Mouse (Mus musculus) heart, embryonic 16.5 days (tissue): Measurements from ENCODE around the gene Tmbim1. TPM values are rescaled to one million over a fixed set of nuclear protein-coding genes. Genes with fewer than 3 reads are reported as not detected.

Source experiments
- ATAC-seq: fragments of 200-750 bp; cut with Nextera tagmentation; replicated peaks from 2 replicates; pipeline ENCODE4 v1.8.0; 2017; ENCODE audit warnings: moderate number of reproducible peaks; ENCODE audit not compliant: insufficient read depth, low FRiP score; ENCODE audit errors: extremely low read depth
- H3K27ac ChIP-seq: fragments of 300-500 bp; sonication (generic); 2 replicates; pipeline ENCODE4 v1.5.1; 2014; ENCODE audit warnings: mild to moderate bottlenecking, low read length, control low read depth, moderate library complexity
- H3K27me3 ChIP-seq: fragments of 300-500 bp; sonication (generic); 2 replicates; pipeline ENCODE4 v1.6.1; 2014; ENCODE audit warnings: low read length, mixed read lengths; ENCODE audit not compliant: control insufficient read depth, insufficient read depth
- H3K36me3 ChIP-seq: fragments of 300-500 bp; sonication (generic); 2 replicates; pipeline ENCODE4 v1.6.1; 2014; ENCODE audit not compliant: control insufficient read depth, insufficient read depth
- H3K4me1 ChIP-seq: fragments of 300-500 bp; sonication (generic); 2 replicates; pipeline ENCODE4 v1.6.1; 2014; ENCODE audit warnings: low read length, mixed read lengths; ENCODE audit not compliant: control insufficient read depth, insufficient read depth
- H3K4me2 ChIP-seq: fragments of 300-500 bp; sonication (generic); 2 replicates; pipeline ENCODE4 v1.6.1; 2014; ENCODE audit warnings: low read depth, mild to moderate bottlenecking, control low read depth, low read length
- H3K4me3 ChIP-seq: fragments of 300-500 bp; sonication (generic); 2 replicates; pipeline ENCODE4 v1.5.1; 2014; ENCODE audit warnings: mild to moderate bottlenecking, control low read depth, low read length
- H3K9ac ChIP-seq: fragments of 300-500 bp; sonication (generic); 2 replicates; pipeline ENCODE4 v1.6.1; 2014; ENCODE audit warnings: low read length, control low read depth
- H3K9me3 ChIP-seq: fragments of 300-500 bp; sonication (generic); replicated peaks from 2 replicates; pipeline ENCODE4 v1.6.1; 2016; ENCODE audit warnings: low read length; ENCODE audit not compliant: control insufficient read depth
- WGBS: fragments of 180-500 bp; shearing (Covaris S2); extraction: QIAGEN DNeasy Blood & Tissue Kit; methylation state at CpG from one replicate; pipeline ENCODE4 v1.1.7; 2014; 5-methylcytosine and 5-hydroxymethylcytosine counted together
- polyA plus RNA-seq: library from polyadenylated mRNA; unstranded; fragments of >200 nt; fragmentation: Nextera tagmentation; extraction: Ambion mirVana; gene quantifications from 2 replicates; pipeline ENCODE4 v1.2.1, GENCODE M21; 2015

The Tmbim1 gene
- polyA plus RNA-seq: 51.2 and 51.4 TPM in 2 replicates

DNA sequence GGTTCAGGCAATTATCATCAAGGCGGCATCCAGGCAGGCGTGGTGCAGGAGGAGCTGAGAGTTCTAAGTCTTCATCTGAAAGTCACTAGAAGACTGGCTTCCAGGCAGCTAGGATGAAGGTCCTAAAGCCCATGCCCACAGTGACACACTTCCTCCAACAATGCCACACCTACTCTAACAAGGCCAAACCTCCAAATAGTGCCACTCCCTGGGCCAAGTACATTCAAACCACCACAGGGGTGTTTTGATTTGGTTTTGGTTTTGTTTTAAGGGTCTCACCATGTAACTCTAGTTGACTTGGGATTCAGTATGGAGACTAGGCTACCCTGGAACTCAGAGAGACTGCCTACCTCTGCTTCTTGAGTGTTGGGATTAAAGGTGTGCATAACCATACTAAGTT lies at the start of gene Tmbim1:
Gene Tmbim1, minus strand, starts transcription at position 101 of the 400 bp plus-strand sequence.
- no peaks in the 10 kb centered on the region for H3K36me3 ChIP-seq
- peak within 1 kb of the TSS; percentile 85 for H3K4me3 ChIP-seq
- 83% methylated on average over 2 of the region's 2 CpGs for WGBS
- H3K9ac ChIP-seq: peak within 1 kb of the TSS; percentile 93
- peak within 1 kb of the TSS; percentile 83 for H3K4me2 ChIP-seq
- no peak for ATAC-seq
- H3K9me3 ChIP-seq: no peaks in the 10 kb centered on the region
- peaks cover 37% of the 10 kb centered on the region for H3K4me1 ChIP-seq
- peak within 1 kb of the TSS; percentile 95 for H3K27ac ChIP-seq
- no peaks in the 10 kb centered on the region for H3K27me3 ChIP-seq

DNA sequence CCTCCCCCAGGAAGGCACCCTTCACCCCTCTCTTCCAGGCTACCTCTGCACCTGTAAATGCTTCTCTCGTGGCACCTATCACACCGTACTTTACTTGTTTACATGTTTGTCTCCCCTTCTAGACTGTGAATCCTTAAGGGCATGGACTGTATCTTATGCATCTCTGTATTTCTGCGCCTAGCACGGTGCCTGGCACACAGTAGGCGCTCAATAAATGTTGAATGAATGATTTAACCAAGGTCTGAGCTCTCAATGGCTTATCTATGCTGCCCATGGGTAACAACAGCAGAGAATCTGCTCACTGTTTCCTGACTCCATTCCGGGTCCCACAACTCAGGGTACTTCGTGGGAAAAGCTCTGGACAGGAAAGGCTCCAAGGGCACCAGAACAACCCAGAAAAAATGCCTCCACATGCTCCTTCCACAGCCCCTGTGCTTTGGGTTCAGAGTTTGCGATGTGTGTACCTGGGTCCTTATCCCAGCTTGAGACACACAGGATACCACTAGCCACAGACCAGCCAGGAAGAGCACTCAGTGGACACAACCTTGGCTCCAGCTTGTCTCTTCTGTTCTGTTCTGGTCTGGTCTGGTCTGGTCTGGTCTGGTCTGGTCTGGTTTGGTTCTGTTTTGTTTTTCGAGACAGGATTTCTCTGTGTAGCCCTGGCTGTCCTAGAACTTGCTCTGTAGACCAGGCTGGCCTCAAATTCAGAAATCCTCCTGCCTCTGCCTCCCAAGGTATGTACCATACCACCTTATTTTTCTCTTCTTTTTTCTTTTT lies 48.2 kb upstream of the Tmbim1 start:
- H3K27me3 ChIP-seq: no peaks in the 10 kb centered on the region
- H3K4me3 ChIP-seq: no peak overlapping the region
- H3K4me1 ChIP-seq: no peaks in the 10 kb centered on the region
- no peak for ATAC-seq
- no peak overlapping the region for H3K27ac ChIP-seq
- H3K36me3 ChIP-seq: peaks cover 21% of the 10 kb centered on the region
- 88% methylated on average over 9 of the region's 9 CpGs for WGBS
- H3K9me3 ChIP-seq: no peaks in the 10 kb centered on the region; the same call in 1 of the 2 replicates
- no peak overlapping the region for H3K4me2 ChIP-seq
- no peak overlapping the region for H3K9ac ChIP-seq

DNA sequence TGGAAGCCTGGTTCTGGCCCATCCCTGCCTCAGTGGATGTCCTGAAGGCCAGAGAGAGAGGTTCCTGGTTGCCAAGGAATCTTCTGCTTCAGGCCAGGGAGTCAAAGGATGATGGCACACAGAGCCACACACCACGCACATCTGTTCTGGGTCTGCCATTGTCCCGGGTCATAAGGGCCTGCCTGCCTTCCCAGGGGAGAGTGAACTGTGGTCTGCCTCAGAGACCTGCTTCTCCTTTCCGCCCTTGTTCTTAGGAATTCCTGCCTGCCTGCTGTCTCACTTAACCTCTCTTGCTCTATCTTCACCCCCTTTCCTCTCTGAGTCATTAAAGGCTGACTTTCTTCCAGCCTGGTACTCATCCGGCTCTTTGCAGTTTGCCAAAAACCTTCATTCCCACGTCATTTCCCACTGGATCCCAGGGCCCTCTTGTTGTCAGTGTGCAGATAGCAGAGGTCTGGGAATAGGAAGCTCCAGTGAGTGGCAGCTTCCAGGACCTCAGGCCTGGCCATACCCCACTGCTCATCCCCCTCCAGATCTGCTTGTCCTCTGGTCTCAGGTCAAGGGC lies 47.2 kb upstream of the Tmbim1 start:
- WGBS: 63% methylated on average over 5 of the region's 5 CpGs
- peak; percentile 54 for ATAC-seq
- Histone ChIP-seq H3K9ac (no peak overlapping the region), H3K27ac (no peak overlapping the region), H3K9me3 (no peaks in the 10 kb centered on the region; the same call in 1 of the 2 replicates), H3K4me3 (no peak overlapping the region), H3K4me2 (no peak overlapping the region), H3K27me3 (no peaks in the 10 kb centered on the region), H3K36me3 (peaks cover 21% of the 10 kb centered on the region), H3K4me1 (no peaks in the 10 kb centered on the region)

DNA sequence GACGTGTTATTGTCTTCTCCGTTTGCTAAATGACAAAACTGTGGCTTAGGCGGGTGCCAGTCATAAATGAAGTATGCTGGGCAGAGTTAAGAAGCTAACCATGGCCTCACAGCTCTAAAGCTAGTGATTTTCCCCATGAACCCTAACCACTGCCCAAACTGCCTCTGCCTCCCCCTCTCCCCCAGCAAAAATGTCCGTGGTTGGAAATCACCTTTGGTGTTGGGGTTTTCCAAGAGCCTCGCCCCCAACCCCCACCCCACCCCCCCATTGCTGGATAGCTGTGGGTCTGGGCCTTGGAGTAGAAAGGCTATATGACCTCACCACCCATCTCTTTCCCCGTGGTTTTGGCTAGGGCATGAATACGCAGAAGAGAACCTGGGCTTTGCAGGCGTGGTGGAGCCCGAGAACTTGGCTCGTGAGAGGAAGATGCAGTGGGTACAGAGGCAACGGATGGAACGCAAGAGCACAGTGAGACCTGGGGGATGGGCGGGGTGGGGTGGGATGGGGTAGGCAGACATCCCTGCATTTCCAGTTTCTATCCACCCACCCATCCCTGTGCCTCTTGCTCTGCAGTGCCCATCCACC lies 45.9 kb upstream of the Tmbim1 start:
- H3K4me3 ChIP-seq: no peak overlapping the region
- peaks cover 21% of the 10 kb centered on the region for H3K36me3 ChIP-seq
- H3K9ac ChIP-seq: no peak overlapping the region
- no peak overlapping the region for H3K4me2 ChIP-seq
- H3K27ac ChIP-seq: no peak overlapping the region
- 84% methylated on average over 13 of the region's 13 CpGs for WGBS
- no peaks in the 10 kb centered on the region for H3K9me3 ChIP-seq
- no peaks in the 10 kb centered on the region for H3K4me1 ChIP-seq
- no peaks in the 10 kb centered on the region for H3K27me3 ChIP-seq
- ATAC-seq: no peak

DNA sequence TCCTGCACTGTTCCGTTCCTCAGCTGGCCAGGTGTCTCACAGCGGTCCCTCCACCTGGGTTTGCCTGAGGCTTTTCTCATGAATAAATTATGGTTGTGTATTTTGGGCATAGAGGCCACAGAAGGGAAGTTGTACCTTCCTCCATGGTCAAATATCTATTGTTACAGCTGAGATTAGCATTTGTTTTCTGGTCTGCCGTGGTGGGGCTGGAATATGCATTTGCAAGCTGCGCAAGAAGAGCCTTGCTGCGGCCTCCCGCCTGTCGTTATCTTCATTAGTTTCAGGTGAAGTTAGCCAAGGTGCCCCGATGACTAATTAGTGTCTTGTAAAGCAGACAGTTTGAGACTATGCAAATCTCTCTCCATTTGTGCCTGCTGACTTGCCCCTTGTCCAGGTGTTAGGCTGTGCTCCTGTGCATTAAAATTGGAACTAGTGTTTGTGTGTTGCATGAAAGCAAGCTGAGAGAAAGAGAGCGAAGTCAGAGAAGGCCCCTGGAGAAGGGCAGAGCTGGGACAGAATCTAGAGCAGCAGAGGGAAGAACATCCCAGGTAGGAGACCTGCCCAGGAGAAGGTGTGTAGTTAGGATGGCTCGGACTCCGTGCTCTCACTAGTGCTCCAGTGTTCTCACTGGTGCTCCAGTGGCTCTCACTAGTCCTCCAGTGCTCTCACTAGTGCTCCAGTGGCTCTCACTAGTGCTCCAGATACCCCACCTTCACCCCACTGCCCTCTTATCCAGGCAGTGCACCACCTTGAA lies 38.9 kb upstream of the Tmbim1 start:
- ATAC-seq: no peak
- Histone ChIP-seq H3K27me3 (no peaks in the 10 kb centered on the region), H3K27ac (no peak overlapping the region), H3K4me3 (no peak overlapping the region), H3K4me2 (no peak overlapping the region), H3K4me1 (peaks cover 5% of the 10 kb centered on the region; the same call in 1 of the 2 replicates), H3K9ac (no peak overlapping the region), H3K9me3 (no peaks in the 10 kb centered on the region), H3K36me3 (0 out of 2 replicates have a peak, but pooled peaks cover 2% of the 10 kb centered on the region)
- WGBS: 82% methylated on average over 11 of the region's 11 CpGs

DNA sequence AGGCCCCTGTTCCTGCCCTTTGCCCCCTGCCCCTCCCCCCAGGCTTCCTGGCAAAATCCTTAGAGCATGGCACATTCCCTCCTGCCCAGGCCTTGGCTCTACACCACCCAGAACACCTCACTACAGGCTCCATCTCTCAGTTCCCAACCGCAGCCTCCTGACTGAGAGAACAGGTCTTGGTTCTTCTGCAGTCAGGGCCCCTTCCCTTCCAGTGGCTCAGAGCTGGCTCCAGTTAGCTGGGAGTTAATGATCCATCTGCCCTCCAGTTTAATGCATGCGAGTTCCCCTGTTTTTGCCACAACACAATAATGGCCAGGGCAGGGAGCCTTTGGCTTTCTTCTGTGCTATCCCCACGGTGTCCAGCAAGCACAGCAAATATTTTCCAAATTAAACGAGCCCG lies 37.7 kb upstream of the Tmbim1 start:
- 77% methylated on average over 5 of the region's 5 CpGs for WGBS

DNA sequence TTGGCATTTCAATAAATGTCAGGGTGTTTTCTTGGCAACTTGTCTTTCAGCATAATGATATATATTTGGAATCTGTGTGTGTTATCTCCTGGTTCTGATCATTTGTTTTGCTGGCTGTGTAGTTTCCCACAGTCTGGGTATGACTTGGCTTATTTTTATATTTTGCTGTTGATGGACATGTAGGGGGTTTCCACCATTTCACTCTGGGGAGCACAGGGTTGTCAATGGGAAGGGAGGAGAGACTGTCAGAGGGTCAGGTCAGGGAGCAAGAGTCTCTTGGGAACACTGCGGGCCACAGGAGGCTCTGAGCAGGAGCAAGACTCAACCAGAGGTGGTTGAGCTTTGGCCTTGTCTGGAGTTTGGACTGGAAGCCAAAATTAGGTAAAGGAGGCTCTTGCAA lies 36.9 kb upstream of the Tmbim1 start:
- no peaks in the 10 kb centered on the region for H3K36me3 ChIP-seq
- peaks cover 10% of the 10 kb centered on the region for H3K4me1 ChIP-seq
- WGBS: 90% methylated on average over 1 of the region's 1 CpGs
- no peak for ATAC-seq
- no peak overlapping the region for H3K9ac ChIP-seq
- H3K27ac ChIP-seq: no peak overlapping the region
- H3K27me3 ChIP-seq: no peaks in the 10 kb centered on the region
- H3K4me3 ChIP-seq: no peak overlapping the region
- H3K9me3 ChIP-seq: no peaks in the 10 kb centered on the region
- no peak overlapping the region for H3K4me2 ChIP-seq

More for the DNA sequence above, 37.7 kb upstream of the Tmbim1 start:
- no peak for ATAC-seq
- Histone ChIP-seq H3K4me3 (no peak overlapping the region), H3K4me2 (no peak overlapping the region), H3K9me3 (no peaks in the 10 kb centered on the region), H3K36me3 (no peaks in the 10 kb centered on the region), H3K27ac (no peak overlapping the region), H3K27me3 (no peaks in the 10 kb centered on the region), H3K9ac (no peak overlapping the region), H3K4me1 (peaks cover 5% of the 10 kb centered on the region; the same call in 1 of the 2 replicates)

DNA sequence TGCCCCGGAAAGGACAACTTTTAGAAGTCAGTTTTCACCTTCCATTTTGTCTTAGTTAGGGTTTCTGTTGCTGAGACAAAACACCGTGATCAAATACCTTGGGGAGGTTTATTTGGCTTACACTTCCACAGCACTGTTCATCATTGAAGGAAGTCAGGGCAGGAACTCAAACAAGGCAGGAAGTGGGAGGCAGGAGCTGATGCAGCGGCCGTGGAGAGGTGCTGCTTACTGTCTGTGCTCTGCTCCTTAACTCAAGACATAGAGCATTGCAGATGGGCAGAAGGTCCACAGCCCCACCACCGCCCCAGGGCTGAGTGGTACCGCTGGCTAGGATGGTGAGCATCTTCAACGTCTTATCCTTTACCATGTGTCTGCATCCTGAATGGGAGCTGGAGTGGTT lies 36.5 kb upstream of the Tmbim1 start:
- WGBS: 69% methylated on average over 7 of the region's 7 CpGs
- H3K27ac ChIP-seq: no peak overlapping the region
- ATAC-seq: no peak
- H3K4me3 ChIP-seq: no peak overlapping the region
- H3K9me3 ChIP-seq: no peaks in the 10 kb centered on the region
- no peak overlapping the region for H3K9ac ChIP-seq
- no peaks in the 10 kb centered on the region for H3K27me3 ChIP-seq
- H3K4me1 ChIP-seq: peaks cover 14% of the 10 kb centered on the region
- H3K4me2 ChIP-seq: no peak overlapping the region
- H3K36me3 ChIP-seq: no peaks in the 10 kb centered on the region
